Mouse (Mus musculus) MEL (cell line): ENCODE results near the gene Capn12. TPM values are rescaled to one million over a fixed set of nuclear protein-coding genes. Genes with fewer than 3 reads are reported as not detected.

Experiments
- DNase-seq: peaks from one replicate; pipeline ENCODE4 v3.0.0; 2011; ENCODE audit warnings: low read depth, low spot score
- H3K27ac ChIP-seq: 2 replicates; pipeline ENCODE4 v1.5.1; 2012; ENCODE audit warnings: low read depth, mild to moderate bottlenecking, control low read depth, low read length, moderate library complexity; ENCODE audit not compliant: control insufficient read depth
- H3K27me3 ChIP-seq, 2 experiments: fragments of 150-350 bp in 1 of 2; sonication (generic) in 1 of 2; 2 replicates each; pipeline ENCODE4 v1.6.1; 2012; ENCODE audit warnings: low read length in 2 of 2, mild to moderate bottlenecking in 2 of 2, improper control_type of control experiment in 1 of 2, moderate library complexity in 1 of 2; ENCODE audit not compliant: insufficient read depth in 2 of 2, control insufficient read depth in 1 of 2
- H3K36me3 ChIP-seq, 2 experiments: 2 replicates each; pipeline ENCODE4 v1.6.1; 2012 to 2014; ENCODE audit warnings: low read length in 2 of 2, improper control_type of control experiment in 1 of 2, inconsistent platforms in 1 of 2, mild to moderate bottlenecking in 1 of 2; ENCODE audit not compliant: insufficient read depth in 2 of 2, control insufficient read depth in 1 of 2
- H3K4me1 ChIP-seq, 2 experiments: fragments of 150-350 bp in 1 of 2; sonication (generic) in 1 of 2; 2 replicates each; pipeline ENCODE4 v1.6.1; 2012; ENCODE audit warnings: low read length in 2 of 2, improper control_type of control experiment in 1 of 2, mild to moderate bottlenecking in 1 of 2; ENCODE audit not compliant: insufficient read depth in 2 of 2, control insufficient read depth in 1 of 2
- H3K4me3 ChIP-seq, 2 experiments: fragments of 150-350 bp in 1 of 2; sonication (generic) in 1 of 2; 2 replicates each; pipeline ENCODE4 v1.5.1; 2012; ENCODE audit warnings: low read depth in 2 of 2, low read length in 2 of 2, mild to moderate bottlenecking in 2 of 2, moderate library complexity in 2 of 2, control low read depth in 1 of 2, improper control_type of control experiment in 1 of 2; ENCODE audit not compliant: control insufficient read depth in 1 of 2, insufficient read depth in 1 of 2
- H3K79me2 ChIP-seq: 2 replicates; pipeline ENCODE4 v1.6.1; 2012; ENCODE audit warnings: mild to moderate bottlenecking, low read length, moderate library complexity; ENCODE audit not compliant: control insufficient read depth, poor library complexity, insufficient read depth
- H3K9ac ChIP-seq: 2 replicates; pipeline ENCODE4 v1.6.1; 2012; ENCODE audit warnings: low read depth, mild to moderate bottlenecking, control low read depth, low read length, moderate library complexity; ENCODE audit not compliant: control insufficient read depth, poor library complexity, severe bottlenecking
- H3K9me3 ChIP-seq: fragments of 150-350 bp; sonication (generic); replicated peaks from 2 replicates; pipeline ENCODE4 v1.6.1; 2012; ENCODE audit warnings: mild to moderate bottlenecking, low read length, improper control_type of control experiment, moderate library complexity; ENCODE audit not compliant: insufficient read depth
- CHD1 ChIP-seq: IDR thresholded peaks from 2 replicates; pipeline ENCODE4 v1.6.1; 2012; ENCODE audit warnings: low read depth, mild to moderate bottlenecking, inconsistent platforms, low read length, improper control_type of control experiment
- CTCF ChIP-seq, 3 experiments: IDR thresholded peaks in 2 of 3; conservative IDR thresholded peaks in 1 of 3; 2 replicates each; pipeline ENCODE4 v1.5.1; 2011 to 2012; ENCODE audit warnings: low read length in 3 of 3, low read depth in 2 of 3, mild to moderate bottlenecking in 2 of 3, improper control_type of control experiment in 1 of 3, inconsistent platforms in 1 of 3, mixed read lengths in 1 of 3, moderate library complexity in 1 of 3; ENCODE audit not compliant: control insufficient read depth in 1 of 3, insufficient read depth in 1 of 3, poor library complexity in 1 of 3, severe bottlenecking in 1 of 3
- ELF1 ChIP-seq: IDR thresholded peaks from 2 replicates; pipeline ENCODE4 v1.6.1; 2014; ENCODE audit warnings: low read depth, mild to moderate bottlenecking, inconsistent platforms, low read length, improper control_type of control experiment, moderate library complexity
- EP300 ChIP-seq, 2 experiments: IDR thresholded peaks; 2 replicates each; pipeline ENCODE4 v1.6.1; 2011; ENCODE audit warnings: improper control_type of control experiment in 2 of 2, low read length in 2 of 2, low read depth in 1 of 2, mild to moderate bottlenecking in 1 of 2
- ETS1 ChIP-seq: IDR thresholded peaks from 2 replicates; pipeline ENCODE4 v1.6.1; 2012; ENCODE audit warnings: low read depth, mild to moderate bottlenecking, inconsistent platforms, low read length, improper control_type of control experiment, moderate library complexity
- GATA1 ChIP-seq: IDR thresholded peaks from 2 replicates; pipeline ENCODE4 v1.6.1; 2011; ENCODE audit warnings: low read depth, low read length, improper control_type of control experiment
- HCFC1 ChIP-seq: IDR thresholded peaks from 2 replicates; pipeline ENCODE4 v1.6.1; 2012; ENCODE audit warnings: low read depth, mild to moderate bottlenecking, inconsistent platforms, low read length, improper control_type of control experiment, moderate library complexity
- JUND ChIP-seq: IDR thresholded peaks from 2 replicates; pipeline ENCODE4 v1.6.1; 2011; ENCODE audit warnings: low read depth, mild to moderate bottlenecking, improper control_type of control experiment, low read length
- KAT2A ChIP-seq: conservative IDR thresholded peaks from 2 replicates; pipeline ENCODE4 v1.6.1; 2012; ENCODE audit warnings: low read depth, low read length, improper control_type of control experiment, inconsistent platforms
- MYC ChIP-seq: IDR thresholded peaks from 2 replicates; pipeline ENCODE4 v1.6.1; 2011; ENCODE audit warnings: low read depth, mild to moderate bottlenecking, low read length, improper control_type of control experiment, moderate library complexity
- NRF1 ChIP-seq: IDR thresholded peaks from 2 replicates; pipeline ENCODE4 v1.6.1; 2014; ENCODE audit warnings: low read depth, mild to moderate bottlenecking, inconsistent platforms, low read length, improper control_type of control experiment, moderate library complexity; ENCODE audit not compliant: poor library complexity, insufficient read depth, severe bottlenecking
- POLR2A ChIP-seq, 2 experiments: IDR thresholded peaks; 2 replicates each; pipeline ENCODE4 v1.6.1; 2011 to 2012; ENCODE audit warnings: low read length in 2 of 2, mild to moderate bottlenecking in 2 of 2, control low read depth in 1 of 2, improper control_type of control experiment in 1 of 2, low read depth in 1 of 2, moderate library complexity in 1 of 2; ENCODE audit not compliant: control insufficient read depth in 1 of 2, insufficient read depth in 1 of 2, poor library complexity in 1 of 2
- POLR2AphosphoS2 ChIP-seq: IDR thresholded peaks from 2 replicates; pipeline ENCODE4 v1.6.1; 2011; ENCODE audit warnings: low read length, improper control_type of control experiment
- RAD21 ChIP-seq: IDR thresholded peaks from 2 replicates; pipeline ENCODE4 v1.6.1; 2011; ENCODE audit warnings: mild to moderate bottlenecking, low read depth, low read length, improper control_type of control experiment
- SIN3A ChIP-seq: IDR thresholded peaks from 2 replicates; pipeline ENCODE4 v1.6.1; 2012; ENCODE audit warnings: low read length, improper control_type of control experiment, inconsistent platforms
- SMC3 ChIP-seq: IDR thresholded peaks from 2 replicates; pipeline ENCODE4 v1.6.1; 2011; ENCODE audit warnings: low read depth, low read length, improper control_type of control experiment
- TAL1 ChIP-seq: IDR thresholded peaks from 2 replicates; pipeline ENCODE4 v1.6.1; 2012; ENCODE audit warnings: mild to moderate bottlenecking, inconsistent platforms, low read length, moderate library complexity, mixed read lengths
- TBP ChIP-seq: IDR thresholded peaks from 2 replicates; pipeline ENCODE4 v1.8.0; 2011; ENCODE audit warnings: low read depth, low read length, improper control_type of control experiment
- UBTF ChIP-seq: IDR thresholded peaks from 2 replicates; pipeline ENCODE4 v1.6.1; 2012; ENCODE audit warnings: low read depth, mild to moderate bottlenecking, inconsistent platforms, low read length, improper control_type of control experiment, moderate library complexity, borderline replicate concordance; ENCODE audit not compliant: insufficient read depth
- USF1 ChIP-seq: IDR thresholded peaks from 2 replicates; pipeline ENCODE4 v1.6.1; 2014; ENCODE audit warnings: low read depth, mild to moderate bottlenecking, inconsistent platforms, low read length, improper control_type of control experiment, moderate library complexity
- ZKSCAN1 ChIP-seq: IDR thresholded peaks from 2 replicates; pipeline ENCODE4 v1.6.1; 2012; ENCODE audit warnings: low read depth, mild to moderate bottlenecking, inconsistent platforms, low read length, improper control_type of control experiment, moderate library complexity
- polyA plus RNA-seq, 2 experiments: library from polyadenylated mRNA; stranded (reverse) in 1 of 2; unstranded in 1 of 2; fragments of >175 nt in 1 of 2; fragments of >200 nt in 1 of 2; gene quantifications; 2 replicates each; pipeline versions ENCODE4 v1.2.1 to v1.2.4; 2012; ENCODE audit warnings: low replicate concordance in 2 of 2, low read depth in 1 of 2; ENCODE audit not compliant: insufficient read length in 2 of 2, insufficient read depth in 1 of 2, missing spikeins in 1 of 2
- total RNA-seq: library from RNA; depleted of rRNA; stranded (reverse); fragments of 300-350 nt; gene quantifications from 2 replicates; pipeline ENCODE4 v1.2.3, GENCODE M21; 2012

The Capn12 gene
- total and polyA plus RNA-seq, 3 experiments: 0.19 TPM; not detected in 2

GRCm38 (mm10) chr7:28859953-28860352 is 21.3 kb upstream of the Capn12 start:
- DNase-seq: no peak
- peaks cover 2 to 16% of the 10 kb centered on the region in 2 experiments for H3K4me1 ChIP-seq
- no peak for TF ChIP-seq SIN3A
- no peak for TF ChIP-seq ELF1
- no peak for TF ChIP-seq POLR2A (IDR thresholded peaks at IDR 0.05; ENCODE audit: control insufficient read depth in 1 of 2, insufficient read depth in 1 of 2, low read depth in 1 of 2, low read length in 2 of 2, poor library complexity in 1 of 2)
- TF ChIP-seq USF1: no peak
- no peak for TF ChIP-seq ETS1
- no peak for TF ChIP-seq POLR2AphosphoS2
- no peak for TF ChIP-seq CHD1
- no peak for TF ChIP-seq MYC
- no peak for TF ChIP-seq JUND
- no peak for TF ChIP-seq EP300 (IDR thresholded peaks at IDR 0.05; ENCODE audit: low read depth in 1 of 2, low read length in 2 of 2)
- TF ChIP-seq ZKSCAN1: no peak
- no peak for TF ChIP-seq GATA1
- no peak for TF ChIP-seq TBP
- no peak for TF ChIP-seq NRF1
- TF ChIP-seq KAT2A: no peak
- TF ChIP-seq RAD21: no peak
- no peak for TF ChIP-seq TAL1

GRCm38 (mm10) chr7:28860898-28861297 is 20.3 kb upstream of the Capn12 start:
- Histone ChIP-seq H3K9me3 (no peaks in the 10 kb centered on the region), H3K79me2 (no peaks in the 10 kb centered on the region; the same call in 1 of the 2 replicates), H3K36me3 (peaks cover 0 to 11% of the 10 kb centered on the region in 2 experiments; a peak in 2 of 4 replicates), H3K4me3 (no peak overlapping the region), H3K4me1 (peaks cover 7 to 24% of the 10 kb centered on the region in 2 experiments), H3K27me3 (no peaks in the 10 kb centered on the region), H3K9ac (no peak overlapping the region), H3K27ac (no peak overlapping the region)
- no peak for DNase-seq
- TF ChIP-seq UBTF: no peak
- TF ChIP-seq CTCF (IDR thresholded peaks at IDR 0.05 in 2 of 3, conservative IDR thresholded peaks at IDR 0.05 in 1 of 3; ENCODE audit: control insufficient read depth in 1 of 3, insufficient read depth in 1 of 3, low read depth in 2 of 3, low read length in 3 of 3, poor library complexity in 1 of 3, severe bottlenecking in 1 of 3): peak; percentile 25 to 60 (median 31); a peak in 5 of 6 replicates
- no peak for TF ChIP-seq TBP
- TF ChIP-seq ETS1: no peak
- no peak for TF ChIP-seq JUND
- TF ChIP-seq RAD21: peak; percentile 3
- peak; percentile 23; the same call in 1 of the 2 replicates for TF ChIP-seq SMC3
- no peak for TF ChIP-seq HCFC1

More at GRCm38 (mm10) chr7:28859953-28860352, 21.3 kb upstream of the Capn12 start:
- H3K36me3 ChIP-seq: peaks cover 0 to 7% of the 10 kb centered on the region in 2 experiments; a peak in 2 of 4 replicates
- no peak overlapping the region for H3K4me3 ChIP-seq
- no peaks in the 10 kb centered on the region for H3K27me3 ChIP-seq
- H3K79me2 ChIP-seq: no peaks in the 10 kb centered on the region; the same call in 1 of the 2 replicates
- H3K27ac ChIP-seq: no peak overlapping the region
- H3K9ac ChIP-seq: no peak overlapping the region
- no peaks in the 10 kb centered on the region for H3K9me3 ChIP-seq
